Mouse (Mus musculus): ENCODE data around the gene Clcnka.

- TF ChIP-seq MAX (IDR thresholded peaks at IDR 0.05) (no peak), CTCF (IDR thresholded peaks at IDR 0.05; ENCODE audit: control insufficient read depth, insufficient read depth, insufficient read length) (peak; percentile 81)
These were observed 13.2 kb downstream of the Clcnka start for GRCm38 (mm10) chr4:141385275-141385674.

All from C2C12 (cell line).